Mouse (Mus musculus) thymus, postnatal 14 days (tissue): ENCODE results near the gene S100a6.

ENCODE experiments used
- DNase-seq: peaks from one replicate; pipeline ENCODE4 v3.0.0; 2021

Gene S100a6

DNA sequence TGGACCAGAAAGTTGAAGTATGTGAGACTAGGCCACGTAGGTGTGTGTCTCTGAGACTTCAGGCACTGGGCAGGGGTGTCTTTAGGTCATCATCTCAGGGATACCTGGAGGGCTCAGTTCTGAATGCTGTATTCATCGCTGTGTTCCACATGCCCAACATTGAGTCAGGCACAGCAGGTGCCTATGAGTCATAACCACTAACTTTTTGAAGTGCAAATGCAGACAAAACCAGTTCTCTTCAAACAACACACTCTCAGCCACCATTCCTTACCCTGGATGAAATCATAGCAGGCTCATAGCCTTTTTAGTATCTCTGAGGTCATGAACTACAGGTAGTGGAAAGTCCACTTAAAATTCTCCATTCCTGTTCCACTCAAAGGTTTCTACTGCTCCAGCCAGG, 16.6 kb downstream of the S100a6 start:
- no peak for DNase-seq

DNA sequence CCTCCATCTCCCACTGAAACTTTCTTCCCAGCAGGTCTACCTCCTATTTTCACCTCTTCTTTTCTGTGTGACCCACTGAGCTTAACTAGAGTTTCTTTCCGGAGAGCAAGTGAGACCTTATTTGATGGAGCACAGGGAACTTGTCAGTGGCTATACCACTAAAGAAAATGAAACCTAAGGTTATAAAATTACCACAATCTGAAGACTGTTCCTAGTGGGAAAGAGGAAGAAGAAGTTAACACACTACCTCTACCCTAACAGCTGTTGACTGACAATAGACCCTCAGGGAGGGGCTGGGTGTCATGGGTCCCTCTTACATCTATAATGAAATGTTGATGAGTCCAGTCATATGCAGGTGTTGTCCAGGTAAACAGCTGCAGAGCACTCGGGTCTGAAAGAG, 19.3 kb downstream of the S100a6 start:
- DNase-seq, result no peak

DNA sequence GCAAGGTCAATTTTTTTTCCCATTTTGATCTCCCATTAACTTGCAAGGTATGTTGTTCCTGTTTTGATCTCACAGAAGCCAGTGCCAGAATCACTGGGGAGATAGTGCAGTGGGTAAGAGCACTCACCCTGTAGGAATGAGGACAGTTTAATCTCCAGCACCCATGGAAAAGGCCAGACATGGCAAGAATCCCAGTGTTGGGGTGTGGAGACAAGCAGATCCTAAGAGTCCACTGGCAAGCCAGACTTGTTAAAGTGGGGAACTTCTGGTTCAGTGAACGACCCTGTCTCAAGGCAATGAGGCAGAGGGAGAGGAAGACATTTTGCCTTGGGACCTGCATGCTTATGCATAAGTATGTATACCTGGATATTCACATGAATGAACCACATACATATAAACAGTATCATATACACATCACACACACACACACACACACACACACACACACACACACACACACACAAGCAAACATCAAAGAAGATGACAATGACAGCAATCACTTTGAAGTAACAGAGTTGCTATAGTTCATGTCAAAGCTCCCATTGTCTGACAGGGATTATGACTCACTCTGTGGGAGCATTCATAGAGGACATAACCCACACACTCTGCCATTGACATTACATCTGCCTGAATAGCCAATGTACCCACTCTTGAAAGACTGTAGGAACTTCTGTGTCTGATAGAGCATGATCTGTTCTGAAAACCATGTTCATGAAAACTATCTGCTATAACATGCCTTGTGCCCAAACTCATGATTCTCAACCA, 26.0 kb downstream of the S100a6 start:
- DNase-seq, result no peak

DNA sequence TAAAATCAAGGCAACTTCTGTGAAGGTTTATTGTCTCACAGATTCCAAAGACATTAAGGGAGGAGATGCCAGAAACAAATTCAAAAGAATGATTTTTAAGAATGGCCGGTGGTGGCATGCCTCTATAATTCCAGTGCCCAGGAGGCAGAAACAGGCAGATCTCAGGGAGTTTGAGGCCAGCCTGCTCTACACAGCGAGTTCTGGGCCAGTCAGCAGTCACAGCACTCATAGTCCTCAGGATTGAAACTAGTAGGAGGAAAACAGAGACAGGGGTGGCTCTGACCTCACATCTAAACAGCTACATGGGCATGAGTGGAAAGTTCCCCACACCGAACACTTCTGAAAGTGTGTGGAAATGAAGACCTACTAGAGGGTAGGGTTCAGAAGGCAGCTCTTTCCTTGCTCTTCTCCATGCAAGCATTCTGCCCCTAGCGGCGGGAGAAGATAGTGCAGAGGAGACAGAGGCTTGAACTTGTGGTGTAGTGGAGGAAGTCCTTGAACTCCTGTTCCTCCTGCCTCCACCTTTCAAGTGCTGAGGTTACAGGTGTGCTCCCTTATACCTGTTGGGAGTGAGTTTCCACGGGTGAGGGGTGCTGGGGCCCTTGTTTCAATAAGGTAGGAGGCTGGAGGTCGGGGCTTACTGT, 27.0 kb downstream of the S100a6 start:
- peak; percentile 78 for DNase-seq

DNA sequence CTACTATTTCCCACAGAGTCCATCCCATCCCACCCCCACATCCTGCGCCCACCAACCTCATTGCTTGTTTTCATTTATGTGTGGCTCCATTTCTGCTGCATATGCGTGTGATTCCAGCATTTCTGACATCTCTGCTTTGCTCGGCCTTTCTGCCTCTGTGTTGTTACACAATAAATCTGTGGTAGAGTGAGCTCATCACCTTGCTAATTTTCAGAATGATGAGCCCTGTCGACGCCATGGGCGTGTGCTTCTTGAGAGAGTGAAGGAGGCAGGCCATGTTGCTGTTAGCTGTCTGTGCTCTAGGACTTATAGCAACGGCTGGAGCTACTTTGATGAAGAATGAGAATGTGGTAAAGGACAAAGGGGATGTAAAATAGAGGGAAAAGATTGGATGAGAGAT, 28.3 kb downstream of the S100a6 start:
- no peak for DNase-seq

DNA sequence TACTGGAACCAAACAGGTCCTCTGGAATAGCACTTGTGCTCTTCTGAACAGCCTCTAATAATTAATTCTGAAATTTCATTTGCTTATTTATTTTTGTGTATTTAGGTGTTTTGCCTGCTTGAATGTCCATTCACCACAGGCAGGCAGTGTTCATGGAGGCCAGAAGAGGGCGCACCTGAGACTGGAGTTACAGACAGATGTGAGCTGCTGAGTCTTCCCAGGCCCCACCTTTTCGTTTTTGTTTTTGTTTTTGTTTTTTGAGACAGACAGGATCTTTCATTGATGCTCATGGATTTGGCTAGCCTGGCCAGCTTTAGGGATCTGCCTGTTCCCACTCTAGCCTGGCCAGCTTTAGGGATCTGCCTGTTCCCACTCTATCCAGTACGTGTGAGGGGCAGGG, 31.5 kb downstream of the S100a6 start:
- DNase-seq, result peak; percentile 65

DNA sequence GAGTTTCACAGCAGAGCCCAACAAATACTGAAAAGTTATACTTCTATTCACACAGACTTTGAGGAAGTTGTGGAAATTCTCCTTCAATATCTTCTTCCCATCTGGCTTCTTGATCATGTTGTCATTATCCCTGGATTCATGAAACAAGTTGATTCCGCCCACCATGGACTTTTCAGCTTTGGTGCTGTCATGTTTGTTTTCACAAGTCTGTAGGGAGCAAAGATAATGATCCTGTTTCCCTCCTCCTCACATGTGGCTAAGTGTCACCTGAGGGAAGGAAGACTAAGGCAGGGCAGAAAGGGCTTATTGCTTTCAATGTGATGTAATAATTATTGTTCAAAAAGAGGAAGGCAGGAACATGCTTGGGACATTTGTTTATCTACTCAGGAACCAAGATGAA, 34.6 kb downstream of the S100a6 start:
- no peak for DNase-seq

DNA sequence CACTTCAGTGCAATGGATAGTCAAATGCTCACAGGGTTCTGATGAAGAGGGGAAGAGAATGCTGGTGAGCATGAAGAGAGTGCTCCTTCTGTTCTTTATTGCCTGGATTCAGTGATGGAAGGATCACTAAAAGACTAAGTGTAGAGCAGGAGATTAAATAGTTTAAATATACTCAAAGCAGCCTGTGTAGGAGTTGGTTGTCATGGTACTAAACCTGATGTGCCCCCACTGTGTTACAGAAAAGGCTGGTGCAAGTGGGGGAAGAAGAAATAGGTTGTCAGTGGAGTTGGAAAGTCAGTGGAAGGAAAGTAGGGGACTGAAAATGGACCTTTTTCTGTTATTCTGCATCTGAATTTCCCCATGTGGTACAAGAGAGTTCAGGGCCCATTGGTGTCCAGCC, 36.3 kb downstream of the S100a6 start:
- no peak for DNase-seq

DNA sequence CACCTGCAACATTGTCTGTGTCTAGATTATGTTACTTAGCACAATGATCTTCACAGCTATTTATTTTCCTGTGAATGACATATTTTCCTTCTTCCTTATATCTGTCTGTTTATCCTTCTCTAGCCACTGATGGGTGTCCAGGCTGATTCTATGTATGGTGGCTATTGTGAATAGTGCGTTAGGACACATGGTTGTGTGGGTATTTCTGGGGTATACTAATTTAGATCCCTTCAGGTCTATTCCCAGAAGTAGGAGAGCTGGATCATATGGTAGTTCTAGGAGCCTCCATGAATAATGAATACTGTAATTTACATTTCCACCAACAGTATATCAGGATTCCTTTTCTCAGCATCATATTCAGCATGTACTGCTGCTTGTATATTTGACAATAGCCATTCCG, 37.1 kb downstream of the S100a6 start:
- no peak for DNase-seq

DNA sequence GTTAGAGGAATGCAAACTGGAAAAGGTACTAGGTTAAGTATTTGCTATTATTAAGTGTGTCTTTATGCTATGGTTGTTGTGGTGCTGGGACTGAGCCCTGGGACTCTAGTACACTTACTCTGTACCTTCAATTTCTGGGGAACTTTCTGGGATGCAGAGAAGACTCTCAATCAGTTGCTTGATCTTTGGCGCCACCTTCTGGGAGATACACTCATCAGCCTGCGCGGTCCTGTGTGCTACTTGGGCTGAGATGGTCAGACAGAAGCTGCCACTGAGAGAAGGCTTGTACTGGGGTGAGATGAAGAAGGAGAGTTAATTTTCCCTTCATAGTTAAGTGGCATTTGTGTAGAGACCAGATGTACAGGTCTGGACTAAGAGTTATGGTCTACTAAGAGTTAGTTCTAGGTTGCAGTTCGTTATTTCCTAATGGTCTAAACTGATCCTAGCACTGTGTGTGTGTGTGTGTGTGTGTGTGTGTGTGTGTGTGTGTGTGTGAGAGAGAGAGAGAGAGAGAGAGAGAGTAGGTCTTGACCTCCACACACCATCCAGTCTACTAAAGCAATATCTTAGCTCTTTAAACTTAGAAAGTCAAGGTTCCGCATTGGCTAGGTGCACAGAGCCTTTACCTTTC, 40.3 kb downstream of the S100a6 start:
- DNase-seq, result peak; percentile 61

DNA sequence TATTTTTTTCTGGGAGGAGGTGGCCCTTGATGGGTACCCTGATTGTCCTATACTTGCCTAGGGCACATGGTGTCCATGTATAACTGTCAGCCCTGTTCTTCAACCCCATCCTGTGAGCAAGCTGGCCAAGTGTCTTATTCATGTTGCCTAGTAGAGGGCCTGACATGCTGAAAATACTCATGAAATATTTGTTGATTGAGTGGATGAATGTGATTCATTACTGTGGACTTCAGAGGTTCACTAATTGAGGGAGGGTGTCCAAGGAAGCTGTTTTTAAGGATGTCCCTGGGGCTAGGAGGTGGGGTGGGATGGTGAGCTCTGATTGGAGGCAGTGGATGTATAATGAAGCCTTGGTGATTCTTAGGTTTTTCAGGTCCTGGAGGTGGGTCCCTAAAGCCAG, 41.0 kb downstream of the S100a6 start, which contains the start of gene S100a7a:
TSS of gene S100a7a (plus strand) at position 301 of the 400 bp plus-strand sequence.
- DNase-seq, result no peak

DNA sequence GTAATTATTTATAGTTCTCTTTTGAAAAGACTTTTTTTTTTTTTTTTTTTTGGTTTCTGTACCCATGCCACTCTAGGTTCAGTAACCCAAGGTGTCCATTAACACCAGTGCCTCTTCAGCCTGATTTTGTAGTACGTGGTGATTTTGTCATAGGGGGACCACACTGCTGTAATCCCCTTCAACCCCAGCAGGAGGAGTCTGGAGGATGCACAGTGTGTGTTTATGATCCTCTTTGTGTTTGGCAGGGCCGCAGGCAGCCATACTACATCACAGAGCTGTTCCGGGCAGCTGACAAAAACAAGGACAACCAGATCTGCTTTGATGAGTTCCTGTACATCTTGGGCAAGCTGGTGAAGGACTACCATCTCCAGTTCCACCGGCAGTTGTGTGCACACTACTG, 44.7 kb downstream of the S100a6 start:
- peak; percentile 17 for DNase-seq

DNA sequence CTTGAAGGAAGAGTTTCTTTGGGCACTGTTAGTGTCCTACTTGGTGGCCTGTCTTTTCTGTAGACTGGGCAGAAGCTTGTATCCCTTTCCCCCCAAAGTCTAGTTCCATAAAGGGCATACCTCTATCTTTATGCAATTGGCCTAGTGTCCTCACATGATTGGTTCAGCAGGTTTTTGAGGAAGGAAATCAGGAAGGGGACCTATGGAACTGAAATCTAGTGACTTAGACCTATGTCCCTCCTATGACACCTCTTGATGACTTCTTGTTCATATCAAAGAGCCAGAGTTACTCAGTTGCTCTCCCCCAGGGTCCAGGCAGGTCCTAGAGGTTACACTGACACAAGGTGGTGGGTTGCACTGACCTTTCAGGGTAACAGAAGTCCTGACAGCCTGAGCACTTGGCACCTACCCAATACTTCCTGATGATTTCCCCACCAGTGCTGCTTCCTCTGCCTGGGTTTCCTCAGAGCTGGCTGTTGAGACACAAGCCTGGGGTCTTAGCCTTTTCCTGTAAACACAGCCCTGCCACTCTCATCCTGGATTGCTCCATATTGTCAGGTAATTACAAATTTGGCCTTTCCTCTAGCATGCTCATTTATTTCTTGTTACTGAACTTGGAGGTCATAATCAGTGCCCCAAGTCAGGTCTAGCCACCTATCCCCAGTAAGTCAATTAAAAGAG, 46.8 kb downstream of the S100a6 start:
- no peak for DNase-seq

DNA sequence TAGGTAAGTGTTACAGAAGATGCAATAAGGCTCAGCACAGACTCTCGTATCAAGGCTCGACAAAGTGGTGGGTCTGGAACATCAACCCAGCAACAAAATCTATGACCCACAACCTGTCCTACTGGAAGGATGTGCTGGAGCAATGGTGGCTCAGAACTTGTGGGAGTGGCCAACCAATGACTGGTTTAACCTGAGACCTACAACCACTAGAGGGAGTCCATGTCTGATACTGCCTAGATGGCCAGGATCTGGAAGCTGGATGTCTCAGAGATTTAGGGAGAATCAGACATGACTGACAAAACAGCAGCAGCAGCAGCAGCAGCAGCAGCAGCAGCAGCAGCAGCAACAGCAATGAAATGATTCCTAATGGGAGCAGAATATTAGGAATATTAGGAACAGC, 51.5 kb downstream of the S100a6 start:
- DNase-seq, result no peak

DNA sequence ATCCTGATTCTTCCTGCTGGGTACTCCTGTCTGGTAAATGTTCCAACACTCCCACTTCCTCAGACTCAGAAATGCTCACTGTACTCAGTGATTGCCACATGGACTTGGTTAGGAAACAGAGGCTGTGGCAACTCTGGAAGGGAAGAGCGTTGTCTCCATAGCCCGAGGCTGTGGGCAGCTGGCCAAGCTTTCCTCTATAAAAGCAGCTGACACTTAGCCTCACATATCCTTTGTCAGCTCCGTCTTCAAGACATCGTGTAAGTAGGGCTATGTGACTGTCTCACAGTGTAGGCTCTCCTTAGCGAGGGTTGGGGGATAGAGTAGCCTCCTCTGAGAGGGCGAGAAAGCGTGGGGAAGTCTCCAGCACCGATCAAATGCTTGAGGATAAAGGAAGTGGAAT, 56.2 kb downstream of the S100a6 start, which contains the start of gene S100a8:
TSS of gene S100a8 (plus strand) at position 133 of the 400 bp plus-strand sequence.
- no peak for DNase-seq
